Mouse (Mus musculus) CD4-positive, CD25-positive, alpha-beta regulatory T cell, adult 2 months (primary cell): ENCODE data around the gene Cdc42bpa.
"Not testable (repeated sequence)": the region's sequence is repeated elsewhere in the genome, so short reads cannot be mapped to it uniquely, and the experiment has no call there.

Source experiments
- DNase-seq: peaks from one replicate; pipeline ENCODE4 v3.0.0-alpha.2; 2012; ENCODE audit warnings: low read depth, low spot score

The Cdc42bpa gene

DNA sequence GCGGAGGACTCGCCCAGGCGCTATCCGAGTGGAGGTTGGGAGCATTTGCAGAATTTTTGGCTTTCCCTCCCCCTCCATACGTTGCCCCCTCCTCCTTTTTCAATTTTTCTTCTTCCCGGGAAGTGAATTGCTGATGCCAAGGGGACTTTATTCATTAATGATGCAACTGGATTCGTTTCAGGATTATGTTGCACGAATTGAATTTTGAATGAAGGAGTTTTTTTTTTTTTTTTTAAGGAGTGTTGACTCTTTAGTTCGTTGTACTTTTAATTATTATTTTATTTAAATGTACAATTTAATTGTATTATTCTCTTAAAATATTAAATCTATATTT, 238 bp downstream of the Cdc42bpa start:
- DNase-seq, result no peak

DNA sequence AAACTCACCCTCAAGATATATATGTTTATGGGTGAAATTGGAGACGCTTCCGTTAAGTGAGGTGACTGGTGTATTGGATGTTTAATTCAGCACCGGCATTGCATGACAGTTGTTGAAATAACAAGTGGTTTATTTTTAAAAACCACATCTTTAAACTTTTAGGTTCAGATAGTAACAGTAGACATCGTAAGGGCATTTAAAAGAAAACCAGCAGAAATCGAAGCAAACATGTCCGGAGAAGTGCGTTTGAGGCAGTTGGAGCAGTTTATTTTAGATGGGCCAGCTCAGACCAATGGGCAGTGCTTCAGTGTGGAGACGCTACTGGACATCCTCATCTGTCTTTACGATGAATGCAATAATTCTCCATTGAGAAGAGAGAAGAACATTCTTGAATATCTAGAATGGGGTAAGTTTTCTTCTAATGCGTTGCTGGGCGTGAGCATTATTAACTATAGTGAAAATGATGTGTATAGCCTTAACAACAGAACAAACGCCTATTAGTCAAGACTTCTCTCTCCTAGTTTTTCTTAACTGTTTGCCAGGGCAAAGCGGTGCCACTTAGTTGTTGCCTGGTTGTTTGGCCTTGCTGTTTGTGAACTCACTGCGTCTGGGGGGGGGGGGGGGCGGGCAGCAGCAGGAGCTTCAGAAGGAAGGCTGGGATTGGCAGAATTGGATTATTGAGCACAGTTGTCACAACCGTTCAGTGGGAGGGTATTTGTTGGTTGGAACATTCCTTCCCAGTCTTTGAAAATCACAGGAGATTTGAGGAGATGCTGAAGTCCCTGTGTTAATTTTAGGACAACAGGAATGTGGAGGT, 818 bp downstream of the Cdc42bpa start:
- DNase-seq, result peak; percentile 7

DNA sequence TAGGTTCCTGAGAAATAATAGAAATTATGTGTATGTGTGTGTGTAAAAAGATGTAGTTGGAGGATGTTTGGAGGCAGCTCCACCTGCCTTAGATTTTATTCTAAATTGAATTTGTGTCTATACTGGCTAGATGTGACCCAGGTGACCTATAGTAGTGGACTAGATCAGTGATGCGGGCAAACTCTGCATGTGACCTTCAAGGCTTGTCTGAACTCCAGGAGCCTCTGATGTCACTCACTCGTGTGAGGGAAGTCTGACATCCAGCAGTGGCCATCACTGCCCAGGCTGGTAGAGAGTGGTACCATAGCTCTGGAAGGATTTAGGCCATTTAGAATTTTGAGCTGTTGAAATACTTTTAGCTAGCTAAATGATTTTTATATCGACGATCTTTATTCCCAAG, 1.5 kb downstream of the Cdc42bpa start:
- no peak for DNase-seq

DNA sequence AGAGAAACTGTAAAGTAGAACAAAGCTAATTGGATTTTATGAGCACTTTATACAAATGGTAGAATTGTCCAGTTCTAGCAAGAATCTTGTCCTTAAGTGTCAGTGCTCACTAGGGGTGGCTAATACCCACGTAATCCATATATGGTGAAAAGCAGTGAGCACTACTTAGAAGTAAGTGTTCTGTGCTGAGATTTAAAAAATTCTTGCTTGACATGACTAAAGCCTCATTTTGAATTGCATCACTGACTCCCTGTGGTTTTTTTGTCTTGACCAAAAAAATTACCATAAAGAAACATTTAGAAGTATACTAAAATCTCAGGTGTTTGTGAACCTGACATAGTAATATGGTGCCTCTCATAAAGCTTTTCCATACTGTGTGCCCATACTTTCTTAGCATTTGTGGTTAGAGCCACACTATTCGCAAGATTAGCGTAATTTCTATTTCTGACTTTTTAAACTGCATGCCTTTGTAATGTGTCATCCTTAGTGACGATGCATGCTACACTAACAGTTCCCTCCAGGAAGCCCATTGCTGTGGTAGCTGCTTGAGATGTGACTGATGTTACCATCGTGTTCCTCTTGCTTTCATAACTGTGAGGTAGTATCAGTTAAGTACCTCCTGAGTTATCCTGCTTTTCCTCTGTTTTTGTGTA, 9.6 kb downstream of the Cdc42bpa start:
- no peak for DNase-seq

DNA sequence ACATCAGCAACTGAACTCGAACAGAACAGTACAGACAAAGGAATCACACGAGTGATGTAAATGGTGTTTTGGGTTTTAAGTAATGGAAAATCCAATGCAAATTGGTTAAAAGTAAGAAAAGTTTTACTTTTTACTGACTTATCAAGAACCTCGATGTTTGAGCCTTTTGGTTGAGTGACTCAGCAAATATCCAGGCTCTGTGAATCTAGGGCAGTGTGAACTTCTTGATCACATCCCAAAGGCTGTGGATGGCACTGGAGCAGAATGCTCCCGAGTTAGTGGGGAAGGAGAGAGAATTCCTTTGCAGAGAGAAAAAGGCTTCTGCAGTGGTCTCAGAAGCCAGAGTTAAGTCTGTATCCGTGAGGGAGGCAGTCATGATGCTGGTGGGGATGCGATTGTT, 14.7 kb downstream of the Cdc42bpa start:
- no peak for DNase-seq

DNA sequence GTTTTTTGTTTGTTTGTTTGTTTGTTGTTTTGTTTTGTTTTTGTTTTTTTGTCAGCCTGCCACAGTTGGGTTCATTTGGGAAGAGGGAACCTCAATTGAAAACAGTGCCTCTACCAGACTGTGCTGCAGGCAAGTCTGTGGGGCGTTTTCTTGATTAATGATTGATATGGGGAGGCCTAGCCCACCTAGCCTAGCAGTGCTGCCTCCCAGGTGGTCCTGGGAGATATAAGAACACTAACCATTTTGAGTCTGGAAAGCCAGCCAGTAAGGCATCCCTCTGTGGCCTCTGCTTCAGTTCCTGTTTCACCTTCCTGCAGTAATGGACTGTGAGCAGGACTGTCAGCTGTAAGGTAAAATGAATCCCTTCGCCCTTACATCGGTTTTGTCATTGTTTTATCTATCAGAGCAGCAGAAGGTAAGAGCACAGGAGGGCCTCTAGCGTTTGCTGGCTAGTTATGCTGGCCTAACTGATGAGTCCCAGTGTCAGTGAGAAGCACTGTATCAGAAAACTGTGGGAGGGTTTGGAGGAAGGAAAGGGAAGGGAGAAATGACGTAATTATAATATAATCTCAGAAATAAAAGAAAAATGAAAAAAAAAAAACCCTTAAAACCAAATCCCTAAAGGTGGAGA, 15.5 kb downstream of the Cdc42bpa start:
- no peak for DNase-seq

DNA sequence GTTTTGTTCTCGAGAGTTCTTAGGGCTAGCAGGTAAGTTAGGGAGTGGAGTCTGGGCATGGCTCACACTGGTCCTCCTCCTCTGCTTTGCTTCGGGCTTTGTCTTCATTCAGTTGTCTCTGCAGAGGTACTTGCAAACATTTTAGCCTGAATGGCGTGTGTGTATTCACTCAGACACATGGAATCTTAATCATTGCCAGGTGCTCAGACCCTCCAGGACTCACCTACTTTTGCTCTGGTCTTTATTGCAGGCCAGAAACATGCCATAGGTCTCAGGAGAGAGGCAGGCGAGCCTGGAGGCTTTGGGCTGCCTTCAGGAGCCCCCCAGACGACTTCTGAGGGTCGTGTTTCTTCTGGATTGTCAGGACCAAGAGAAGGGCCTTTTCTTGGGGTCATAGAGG, 17.2 kb downstream of the Cdc42bpa start:
- no peak for DNase-seq

DNA sequence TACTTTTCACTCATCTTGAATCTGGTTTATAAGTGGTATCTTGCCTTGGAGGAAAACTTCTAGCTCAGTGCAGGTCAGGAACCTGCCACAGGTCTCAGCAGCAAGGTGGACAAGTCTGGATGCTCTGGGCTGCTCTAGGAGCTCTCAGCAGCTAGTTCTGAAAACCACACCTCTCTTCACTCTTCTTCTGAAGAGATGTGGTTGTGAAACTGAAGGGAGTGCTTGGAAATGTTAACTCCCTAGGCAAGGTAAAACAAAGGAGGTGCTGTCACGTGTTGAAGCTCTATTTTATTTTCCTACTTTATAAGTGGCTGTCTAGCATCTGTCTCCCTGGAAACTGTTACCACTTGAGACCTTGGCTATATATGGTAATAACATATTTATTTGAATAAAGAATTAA, 18.5 kb downstream of the Cdc42bpa start:
- DNase-seq, result no peak

DNA sequence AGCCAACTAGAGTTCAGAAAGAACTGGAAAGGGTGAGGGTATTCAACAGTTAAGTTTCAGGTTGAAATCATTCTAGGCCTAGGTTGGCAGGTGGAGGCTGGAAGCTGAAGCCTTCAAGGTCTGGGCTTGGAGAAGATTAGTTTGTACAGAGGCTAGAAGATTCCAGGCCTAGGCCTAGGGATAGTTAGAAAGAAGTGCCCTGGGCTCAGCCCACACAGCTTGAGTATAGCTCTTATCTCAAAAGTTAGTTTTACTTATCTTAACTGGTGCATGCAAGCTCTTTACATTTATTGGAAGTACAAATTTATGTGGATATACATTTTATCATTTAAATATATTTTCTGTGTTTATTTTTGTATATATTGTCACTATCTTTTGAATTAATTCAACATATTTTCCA, 21.4 kb downstream of the Cdc42bpa start:
- DNase-seq, result no peak

DNA sequence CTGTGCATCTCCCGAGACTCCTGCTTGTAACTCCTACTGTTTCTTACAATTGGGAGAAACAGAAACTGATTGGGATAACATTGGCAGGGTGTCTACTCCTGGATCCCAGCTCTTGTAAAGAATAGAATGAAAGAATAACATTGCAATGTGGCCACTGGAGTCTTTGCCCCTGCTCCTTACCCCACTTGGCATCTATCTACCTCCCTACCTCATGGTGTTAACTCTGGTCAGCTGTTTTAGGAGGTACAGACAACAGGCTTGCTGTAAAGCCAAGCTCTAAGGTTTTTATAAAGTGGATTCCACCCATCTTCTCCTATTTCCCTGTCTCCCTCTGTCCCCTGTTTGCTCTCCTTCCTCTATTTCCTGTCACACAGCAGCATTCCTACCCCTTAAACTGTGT, 21.9 kb downstream of the Cdc42bpa start:
- no peak for DNase-seq

DNA sequence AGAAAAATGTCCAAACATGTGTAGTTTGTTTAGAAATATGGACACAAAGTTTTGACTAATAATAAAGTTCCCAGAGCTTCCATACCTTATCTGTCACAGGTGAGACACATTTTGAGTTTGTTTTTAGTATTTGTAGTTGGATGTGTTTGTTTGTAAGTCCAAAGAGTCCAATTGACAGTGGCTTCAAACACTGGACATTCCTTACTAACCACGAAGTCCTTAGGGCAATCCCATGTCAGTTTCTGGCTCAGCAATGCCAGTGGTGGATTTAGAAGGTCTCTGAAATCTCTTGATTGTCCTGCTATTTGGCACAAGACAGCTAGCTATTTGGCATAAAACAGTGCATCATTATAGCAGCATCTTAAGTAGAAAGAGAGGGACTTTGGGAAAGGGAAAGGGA, 22.7 kb downstream of the Cdc42bpa start:
- no peak for DNase-seq

DNA sequence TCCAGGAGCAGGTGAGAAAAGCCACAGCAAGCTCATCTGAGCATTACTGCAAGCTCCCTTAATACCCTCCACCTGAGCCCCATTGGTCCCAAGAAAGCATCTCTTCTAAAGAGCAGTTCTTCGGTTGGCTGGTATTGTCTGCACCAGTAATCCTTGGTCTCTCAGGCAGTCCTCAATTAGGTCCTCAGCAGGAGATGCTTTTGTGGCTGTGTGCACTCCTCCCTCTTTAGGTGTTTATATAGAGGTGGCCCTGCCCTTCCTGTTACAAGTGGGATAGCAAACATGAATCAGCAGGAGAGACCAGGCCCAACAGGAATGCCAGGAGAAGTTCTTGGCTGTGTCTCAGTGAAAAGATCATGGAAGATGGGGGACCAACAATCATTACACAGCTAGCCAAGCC, 23.9 kb downstream of the Cdc42bpa start:
- DNase-seq, result no peak

DNA sequence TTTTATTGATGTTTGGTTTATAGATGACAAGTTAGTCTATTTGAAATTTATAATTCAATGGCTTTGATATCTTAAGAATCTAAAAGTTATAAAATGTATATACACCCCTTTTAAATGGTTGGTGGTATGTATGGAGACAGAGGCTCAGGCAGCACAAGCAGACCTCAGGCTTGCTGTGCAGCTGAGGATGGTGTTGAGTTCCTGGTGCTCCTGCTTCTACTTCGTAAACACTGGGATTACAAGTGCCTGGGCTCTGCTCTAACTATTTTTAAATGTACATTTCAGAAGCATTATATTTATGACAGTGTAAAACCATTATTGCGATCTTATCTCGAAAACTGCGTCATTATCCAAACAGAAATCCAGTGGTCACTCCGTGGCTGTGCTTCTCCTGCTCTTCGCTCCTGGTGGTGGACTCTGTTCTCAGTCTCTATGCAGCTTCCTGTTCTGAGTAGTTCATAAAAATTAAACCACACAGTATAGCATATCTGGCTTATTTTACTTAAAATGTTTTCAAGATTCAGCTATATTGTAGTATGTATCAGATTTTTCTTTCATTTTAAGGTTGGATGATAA, 31.5 kb downstream of the Cdc42bpa start:
- no peak for DNase-seq

DNA sequence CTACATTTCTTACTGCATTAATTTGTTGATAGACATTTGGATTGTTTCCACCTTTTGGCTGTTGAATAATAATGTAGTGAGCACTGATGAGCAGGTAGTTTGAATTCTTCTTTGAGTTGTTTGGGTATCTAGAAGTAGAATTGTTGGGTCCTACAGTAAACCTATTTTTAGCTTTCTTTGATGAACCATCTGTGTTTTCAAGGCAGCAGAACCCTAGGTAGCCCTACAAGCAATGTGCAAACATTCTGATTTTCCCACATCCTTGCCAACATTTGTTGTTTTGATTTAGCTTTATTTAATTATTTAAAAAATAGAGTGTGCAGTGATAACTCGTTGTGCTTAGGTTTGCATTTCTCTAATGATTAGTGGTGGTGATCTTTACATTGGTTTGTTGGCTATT, 32.0 kb downstream of the Cdc42bpa start:
- no peak for DNase-seq

DNA sequence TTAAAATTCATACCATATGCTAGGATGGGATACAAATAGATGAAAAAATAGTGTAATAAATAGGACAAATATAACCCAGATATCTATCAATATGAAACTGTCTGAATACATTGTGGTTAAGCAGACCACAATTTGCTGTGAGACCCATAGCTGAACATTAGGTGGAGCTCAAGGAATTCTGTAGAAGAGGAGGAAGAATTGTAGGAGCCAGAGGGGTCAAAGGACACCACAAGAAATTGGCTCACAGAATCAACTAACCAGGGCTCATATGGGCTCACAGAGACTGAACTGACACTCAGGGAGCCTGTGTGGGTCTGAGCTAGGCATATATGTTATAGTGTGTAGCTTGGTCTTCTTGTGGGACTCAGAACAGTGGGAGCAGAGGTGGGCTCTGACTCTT, 47.8 kb downstream of the Cdc42bpa start:
- DNase-seq, result no peak

DNA sequence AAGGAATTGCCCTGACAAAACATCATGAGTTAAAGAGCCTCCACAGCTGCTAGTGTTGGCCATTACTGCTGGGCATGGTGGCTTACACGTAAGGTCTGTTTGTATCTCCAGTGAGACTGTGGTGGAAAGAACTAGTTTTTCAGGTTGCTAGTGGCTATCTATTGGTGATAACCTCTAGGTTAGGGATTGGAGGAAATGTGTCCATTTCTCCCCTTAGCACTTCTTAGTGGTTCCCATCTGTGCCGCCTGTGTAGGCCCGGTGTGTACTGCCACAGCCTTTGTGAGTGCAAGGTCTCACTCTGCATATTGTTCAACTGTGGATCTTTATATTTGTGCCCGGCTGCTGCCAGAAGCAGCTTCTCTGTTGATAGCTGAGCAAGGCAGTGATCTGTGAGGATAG, 53.2 kb downstream of the Cdc42bpa start:
- no peak for DNase-seq

DNA sequence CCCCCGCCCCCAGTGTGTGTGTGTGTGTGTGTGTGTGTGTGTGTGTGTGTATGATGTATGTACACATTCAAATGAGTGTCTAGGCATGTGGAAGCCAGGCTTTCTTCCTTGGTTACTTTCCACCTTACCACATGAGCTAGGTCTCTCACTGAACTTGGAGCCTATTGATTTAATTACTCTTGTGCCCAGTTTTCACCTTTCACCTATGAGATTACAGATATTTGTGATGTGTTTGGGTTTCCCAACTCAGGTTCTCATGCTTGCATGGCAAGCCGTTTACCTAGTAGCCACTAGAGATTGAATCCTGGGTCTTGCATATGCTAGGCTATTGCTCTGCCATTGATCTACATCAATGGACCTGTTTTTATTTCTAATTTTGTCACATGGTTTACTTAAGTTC, 57.9 kb downstream of the Cdc42bpa start:
- no peak for DNase-seq

DNA sequence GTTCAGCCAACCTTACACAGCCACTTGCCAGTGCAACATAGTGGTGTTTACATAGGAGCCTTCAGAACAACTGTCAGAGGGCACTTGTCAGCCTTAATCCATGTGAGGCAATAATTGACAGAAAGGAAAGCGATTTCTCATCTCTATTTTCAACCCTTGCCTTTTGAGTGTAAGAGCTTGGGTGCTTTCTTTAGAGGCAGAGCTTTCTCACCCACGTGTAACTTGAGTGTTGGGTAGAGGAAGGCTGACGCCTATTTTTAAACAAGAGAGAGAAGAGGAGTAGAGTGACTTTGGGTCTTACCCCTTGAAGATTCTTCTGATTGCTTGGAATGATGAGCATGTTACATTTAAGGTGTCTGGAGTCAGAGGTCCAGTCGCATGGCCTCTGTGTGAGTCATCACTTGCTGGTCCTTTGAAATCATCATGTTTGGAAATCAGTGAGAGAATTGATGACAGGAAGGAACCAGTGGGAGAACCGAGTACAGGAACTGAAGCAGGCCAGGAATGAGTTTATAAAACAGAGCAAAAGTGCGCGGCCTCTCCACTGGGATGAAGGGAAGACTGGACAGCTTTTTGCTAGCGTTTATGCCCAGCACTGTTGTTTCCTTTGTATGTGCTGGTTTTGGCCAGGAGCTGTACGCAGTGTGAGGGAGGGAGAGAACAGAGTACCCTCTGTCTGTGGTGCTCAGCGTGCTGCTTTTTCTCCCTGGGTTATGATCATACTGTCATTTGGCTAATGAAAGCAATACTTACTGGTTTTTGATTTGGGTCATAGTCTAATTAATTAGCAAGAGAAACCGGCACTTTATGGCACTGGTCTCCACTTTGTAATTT, 61.4 kb downstream of the Cdc42bpa start:
- DNase-seq, result no peak

DNA sequence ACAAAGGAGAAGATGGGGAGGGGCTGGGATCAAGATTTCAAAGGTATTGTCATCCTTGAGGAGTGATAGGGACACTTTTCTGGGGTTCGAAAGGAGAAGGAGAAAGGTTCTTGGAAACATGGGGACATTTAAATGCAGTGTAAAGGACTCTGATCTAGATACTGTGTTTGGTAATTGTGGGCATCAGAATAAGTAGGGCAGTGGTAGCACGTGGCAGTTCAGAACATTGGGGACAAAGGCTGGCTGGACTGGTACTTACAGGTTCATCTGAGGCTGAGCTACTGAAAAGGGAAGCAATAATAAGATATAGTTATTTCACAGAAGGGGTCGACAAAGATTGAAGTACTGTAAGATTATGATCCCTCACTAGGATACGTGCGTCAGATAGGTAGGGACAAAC, 63.2 kb downstream of the Cdc42bpa start:
- no peak for DNase-seq

DNA sequence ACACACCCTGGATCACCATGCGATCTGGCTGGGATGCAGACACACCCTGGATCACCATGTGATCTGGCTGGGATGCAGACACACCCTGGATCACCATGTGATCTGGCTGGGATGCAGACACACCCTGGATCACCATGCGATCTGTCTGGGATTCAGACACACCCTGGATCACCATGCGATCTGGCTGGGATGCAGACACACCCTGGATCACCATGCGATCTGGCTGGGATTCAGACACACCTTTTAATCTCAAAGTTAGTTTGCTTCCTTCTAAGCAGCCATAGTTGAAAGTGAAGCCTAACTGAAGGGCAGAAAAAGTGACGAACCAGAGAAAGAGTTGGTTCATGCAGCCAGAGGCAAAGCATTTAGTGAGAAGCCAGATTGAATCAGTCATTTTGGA, 69.6 kb downstream of the Cdc42bpa start:
- not testable (repeated sequence) for DNase-seq

DNA sequence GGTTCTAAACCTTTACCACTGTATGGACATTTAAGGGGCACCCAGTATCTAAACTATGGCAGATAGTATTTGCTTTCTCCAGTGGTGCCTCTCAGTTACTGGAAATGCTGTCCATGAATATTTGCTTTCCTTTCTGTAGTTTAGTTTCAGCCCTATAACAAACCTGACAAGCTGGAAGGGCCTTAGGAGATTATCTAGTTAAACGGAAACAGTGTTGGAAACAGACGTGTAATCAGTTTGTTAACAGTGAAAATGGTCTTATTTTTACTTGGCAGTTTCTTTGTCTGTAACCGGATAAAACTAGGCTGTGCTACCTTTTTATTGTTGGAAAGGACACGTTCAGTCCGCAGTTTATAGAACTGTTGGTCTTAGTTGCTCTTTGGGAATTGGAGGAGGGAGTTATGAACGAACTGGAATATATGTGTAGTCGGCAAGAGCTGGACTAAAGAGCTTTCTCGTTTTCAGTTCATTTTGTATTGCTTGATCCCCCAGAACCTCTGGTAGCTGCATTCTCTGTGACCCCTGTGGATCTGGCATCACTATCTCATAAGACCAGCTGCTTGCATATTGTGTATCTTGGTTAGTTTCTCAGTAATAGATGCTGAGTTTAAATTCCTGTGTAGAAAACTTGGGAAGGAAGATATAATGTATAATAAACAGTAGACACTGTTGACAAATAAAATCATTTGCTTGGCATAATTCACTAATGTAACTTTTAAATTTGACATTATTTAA, 70.5 kb downstream of the Cdc42bpa start:
- DNase-seq, result no peak
